In genomic region chr3:146264146-146264545, GRCm38 (mm10) we compare ENCODE assay signal across 21 mouse cellular contexts. TPM values are rescaled to one million over a fixed set of nuclear protein-coding genes. Genes with fewer than 3 reads are reported as not detected.
DNase-seq lines count a peak whose midpoint lies in the region; ATAC-seq and TF ChIP-seq lines count a peak whose summit lies in the region.
"Had no signal": no experiment of that assay in that cellular context is flagged by ENCODE, and none has a peak within 500 bp of the region (broad histone marks: within the 10 kb centered on the region; RNA-seq: fewer than 3 reads in every experiment).

No protein-coding gene starts in this region.

- H3K4me3 ChIP-seq in kidney, adult 2 months (ENCODE audit: insufficient read depth, low read depth, low read length), result no peak overlapping the region
- H3K4me3 ChIP-seq in kidney, embryonic 15.5 days (replicated peaks), result no peak overlapping the region
- H3K4me3 ChIP-seq in kidney, embryonic 16.5 days (ENCODE audit: low read length), result no peak overlapping the region
- H3K4me3 ChIP-seq: embryonic facial prominence, embryonic 12.5 days; embryonic facial prominence, embryonic 15.5 days; gastrocnemius, adult 2 months; hindbrain, embryonic 12.5 days had no signal

- peak overlapping the region; percentile 19; the same call in 1 of the 2 replicates for H3K27ac ChIP-seq in kidney, adult 2 months (ENCODE audit: insufficient read depth, low read depth, low read length)
- no peak overlapping the region for H3K27ac ChIP-seq in kidney, embryonic 15.5 days
- no peak overlapping the region for H3K27ac ChIP-seq in kidney, embryonic 16.5 days (ENCODE audit: low read length)
- H3K27ac ChIP-seq: embryonic facial prominence, embryonic 12.5 days; embryonic facial prominence, embryonic 15.5 days; gastrocnemius, adult 2 months; hindbrain, embryonic 12.5 days had no signal

- no peaks in the 10 kb centered on the region for H3K9me3 ChIP-seq in kidney, embryonic 15.5 days (replicated peaks)
- H3K9me3 ChIP-seq in kidney, embryonic 16.5 days (ENCODE audit: low read length), result no peaks in the 10 kb centered on the region
- H3K9me3 ChIP-seq: embryonic facial prominence, embryonic 12.5 days; embryonic facial prominence, embryonic 15.5 days; hindbrain, embryonic 12.5 days had no signal

- WGBS in kidney, adult 2 months, result 71% methylated on average over 10 of the region's 10 CpGs
- WGBS in kidney, embryonic 15.5 days, result 89% methylated on average over 10 of the region's 10 CpGs
- 89% methylated on average over 10 of the region's 10 CpGs for WGBS in kidney, embryonic 16.5 days

- TF ChIP-seq CTCF in kidney, adult 2 months (conservative IDR thresholded peaks at IDR 0.05; ENCODE audit: insufficient read depth, insufficient read length, low read depth, low read length), result no peak

- no peak for TF ChIP-seq POLR2A in kidney, adult 2 months (IDR thresholded peaks at IDR 0.05; ENCODE audit: low read depth, low read length)

- ATAC-seq in kidney, embryonic 15.5 days (replicated peaks; ENCODE audit: low FRiP score), result no peak
- no peak for ATAC-seq in kidney, embryonic 16.5 days (ENCODE audit: low FRiP score, low TSS enrichment)
- ATAC-seq: CD4-positive, CD25-positive, alpha-beta regulatory T cell, adult 4 months; forebrain, embryonic 14.5 days; forebrain, postnatal 0 days had no signal

- H3K9ac ChIP-seq in kidney, embryonic 15.5 days, result no peak overlapping the region
- H3K9ac ChIP-seq in kidney, embryonic 16.5 days (replicated peaks; ENCODE audit: low read length), result no peak overlapping the region
- H3K9ac ChIP-seq: embryonic facial prominence, embryonic 12.5 days; embryonic facial prominence, embryonic 15.5 days; forebrain, postnatal 0 days; hindbrain, embryonic 12.5 days had no signal

- no peaks in the 10 kb centered on the region for H3K36me3 ChIP-seq in kidney, adult 2 months (ENCODE audit: control insufficient read depth, insufficient read depth, low read length)
- H3K36me3 ChIP-seq in kidney, embryonic 15.5 days, result no peaks in the 10 kb centered on the region
- no peaks in the 10 kb centered on the region for H3K36me3 ChIP-seq in kidney, embryonic 16.5 days (ENCODE audit: insufficient read depth, low read length)
- H3K36me3 ChIP-seq: embryonic facial prominence, embryonic 12.5 days; embryonic facial prominence, embryonic 15.5 days; hindbrain, embryonic 12.5 days had no signal

- peak; percentile 72 for DNase-seq in kidney, adult 2 months
- peak; percentile 18 for DNase-seq in kidney, postnatal 14 days
- DNase-seq in urinary bladder, postnatal 14 days (ENCODE audit: low spot score), result peak; percentile 20
- no peak for DNase-seq in urinary bladder, adult 2 months (ENCODE audit: low spot score)
- DNase-seq: adrenal gland, adult 2 months; adrenal gland, postnatal 14 days; cerebellum, adult 11 months; cerebellum, adult 2 months; cerebellum, adult 9-11 months; cerebellum, postnatal 25 days; forebrain, postnatal 0 days; gastrocnemius, adult 2 months; gastrocnemius, postnatal 14 days had no signal

- no peaks in the 10 kb centered on the region for H3K27me3 ChIP-seq in kidney, adult 2 months (replicated peaks; ENCODE audit: control insufficient read depth, insufficient read depth, low read length)
- no peaks in the 10 kb centered on the region for H3K27me3 ChIP-seq in kidney, embryonic 15.5 days
- no peaks in the 10 kb centered on the region for H3K27me3 ChIP-seq in kidney, embryonic 16.5 days (ENCODE audit: insufficient read depth, low read length)
- H3K27me3 ChIP-seq: embryonic facial prominence, embryonic 12.5 days; embryonic facial prominence, embryonic 15.5 days; hindbrain, embryonic 12.5 days had no signal

- H3K4me2 ChIP-seq in kidney, embryonic 15.5 days, result no peak overlapping the region
- no peak overlapping the region for H3K4me2 ChIP-seq in kidney, embryonic 16.5 days (replicated peaks; ENCODE audit: low read depth, low read length)
- H3K4me2 ChIP-seq: embryonic facial prominence, embryonic 12.5 days; embryonic facial prominence, embryonic 15.5 days; heart, embryonic 11.5 days; hindbrain, embryonic 12.5 days had no signal

- peaks cover 20% of the 10 kb centered on the region; the same call in 1 of the 2 replicates for H3K4me1 ChIP-seq in kidney, adult 2 months (ENCODE audit: control insufficient read depth, insufficient read depth, low read length)
- no peaks in the 10 kb centered on the region for H3K4me1 ChIP-seq in kidney, embryonic 15.5 days
- no peaks in the 10 kb centered on the region for H3K4me1 ChIP-seq in kidney, embryonic 16.5 days (ENCODE audit: insufficient read depth, low read length)
- H3K4me1 ChIP-seq: embryonic facial prominence, embryonic 12.5 days had no signal

RNA-seq across cellular contexts. Expression of gene Lpar3, which starts 43.4 kb away (rescaled TPM):
- polyA plus RNA-seq in kidney, adult 2 months (2012; rRNA removed), result 33.7 and 39.8 TPM in 2 replicates
- polyA plus RNA-seq in kidney, embryonic 15.5 days (2015; fragmentation: Nextera tagmentation; extraction: Ambion mirVana), result 1.1 and 1.4 TPM in 2 replicates
- 2.2 TPM in 2 replicates for polyA plus RNA-seq in kidney, embryonic 16.5 days (2015; fragmentation: Nextera tagmentation; extraction: Ambion mirVana)
- polyA plus RNA-seq in urinary bladder, adult 2 months (2012; rRNA removed), result 3.8 and 4.4 TPM in 2 replicates
- polyA plus RNA-seq: CD4-positive, CD25-positive, alpha-beta regulatory T cell, adult 4 months had no signal
